Mouse (Mus musculus) liver, embryonic 12.5 days (tissue): ENCODE data around the gene Tom1. TPM values are rescaled to one million over a fixed set of nuclear protein-coding genes. Genes with fewer than 3 reads are reported as not detected.

Experiments
- ATAC-seq: fragments of 200-750 bp; cut with Nextera tagmentation; 2 replicates; pipeline ENCODE4 v1.8.0; 2017; ENCODE audit warnings: moderate number of reproducible peaks, mild to moderate bottlenecking, moderate library complexity
- H3K27ac ChIP-seq: fragments of 300-500 bp; sonication (generic); 2 replicates; pipeline ENCODE4 v1.5.1; 2016; ENCODE audit warnings: mild to moderate bottlenecking
- H3K27me3 ChIP-seq: fragments of 300-500 bp; sonication (generic); replicated peaks from 2 replicates; pipeline ENCODE4 v1.6.1; 2016; ENCODE audit warnings: mild to moderate bottlenecking, moderate library complexity
- H3K36me3 ChIP-seq: fragments of 300-500 bp; sonication (generic); 2 replicates; pipeline ENCODE4 v1.6.1; 2016; ENCODE audit warnings: mild to moderate bottlenecking, moderate library complexity
- H3K4me1 ChIP-seq: fragments of 300-500 bp; sonication (generic); 2 replicates; pipeline ENCODE4 v1.6.1; 2016
- H3K4me2 ChIP-seq: fragments of 300-500 bp; sonication (generic); 2 replicates; pipeline ENCODE4 v1.6.1; 2016; ENCODE audit warnings: mild to moderate bottlenecking, moderate library complexity
- H3K4me3 ChIP-seq: fragments of 300-500 bp; sonication (generic); 2 replicates; pipeline ENCODE4 v1.5.1; 2016; ENCODE audit warnings: mild to moderate bottlenecking, moderate library complexity
- H3K9ac ChIP-seq: fragments of 300-500 bp; sonication (generic); 2 replicates; pipeline ENCODE4 v1.6.1; 2016; ENCODE audit warnings: mild to moderate bottlenecking, moderate library complexity
- H3K9me3 ChIP-seq: fragments of 300-500 bp; sonication (generic); replicated peaks from 2 replicates; pipeline ENCODE4 v1.6.1; 2016; ENCODE audit warnings: mild to moderate bottlenecking, moderate library complexity
- WGBS: fragments of 180-500 bp; shearing (Covaris S2); methylation state at CpG from one replicate; pipeline ENCODE4 v1.1.7; 2016; ENCODE audit not compliant: insufficient replicate concordance; 5-methylcytosine and 5-hydroxymethylcytosine counted together
- polyA plus RNA-seq: library from polyadenylated mRNA; unstranded; fragments of >200 nt; fragmentation: Nextera tagmentation; extraction: Ambion mirVana; gene quantifications from 2 replicates; pipeline ENCODE4 v1.2.1, GENCODE M21; 2016

Gene Tom1
- 14.6 and 16.1 TPM in 2 replicates for polyA plus RNA-seq

DNA sequence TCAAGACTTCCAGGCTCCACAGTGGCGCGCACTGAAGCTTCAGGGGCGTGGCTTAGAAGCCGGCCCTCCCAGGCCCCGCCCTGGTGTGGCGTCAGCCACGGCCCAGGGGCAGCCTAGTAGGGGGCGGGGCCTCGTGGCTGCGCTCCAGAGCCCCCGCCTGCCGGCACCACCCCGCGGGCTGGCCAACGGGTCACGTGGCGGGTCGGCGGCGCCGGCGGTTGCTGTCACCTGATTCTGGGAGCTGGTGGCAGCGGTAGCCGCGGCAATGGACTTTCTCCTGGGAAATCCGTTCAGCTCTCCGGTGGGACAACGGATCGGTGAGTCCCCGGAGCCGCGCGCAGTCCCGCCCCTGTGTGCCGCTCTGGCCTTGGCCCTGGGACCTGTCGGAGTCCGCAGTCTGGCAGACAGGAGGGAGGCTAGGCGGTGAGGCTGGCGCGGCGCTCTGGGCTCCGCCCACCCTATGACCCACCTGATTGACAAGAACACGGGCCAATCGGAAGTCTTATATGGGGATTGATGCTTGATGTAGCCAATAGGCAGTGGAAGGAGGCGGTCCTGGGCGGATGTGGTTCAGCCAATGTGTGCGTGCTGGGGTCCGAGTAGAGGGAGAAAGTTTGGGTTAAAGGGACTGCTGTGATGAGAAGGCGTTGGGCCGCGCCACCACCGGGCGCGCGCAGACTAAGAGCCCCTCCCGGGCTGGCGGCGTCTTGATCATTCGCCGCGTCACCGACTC is at the start of gene Tom1:
Gene Tom1 (plus strand): TSS at position 195 of the 733 bp plus-strand sequence.
- Histone ChIP-seq H3K4me3 (peak within 1 kb of the TSS; percentile 70), H3K4me1 (peaks cover 23% of the 10 kb centered on the region), H3K9ac (peak within 1 kb of the TSS; percentile 74), H3K27ac (peak within 1 kb of the TSS; percentile 87), H3K27me3 (no peaks in the 10 kb centered on the region), H3K4me2 (peak within 1 kb of the TSS; percentile 91), H3K36me3 (peaks cover 32% of the 10 kb centered on the region), H3K9me3 (no peaks in the 10 kb centered on the region)
- peak; percentile 96 for ATAC-seq
- under 1% methylated on average over 62 of the region's 62 CpGs for WGBS

DNA sequence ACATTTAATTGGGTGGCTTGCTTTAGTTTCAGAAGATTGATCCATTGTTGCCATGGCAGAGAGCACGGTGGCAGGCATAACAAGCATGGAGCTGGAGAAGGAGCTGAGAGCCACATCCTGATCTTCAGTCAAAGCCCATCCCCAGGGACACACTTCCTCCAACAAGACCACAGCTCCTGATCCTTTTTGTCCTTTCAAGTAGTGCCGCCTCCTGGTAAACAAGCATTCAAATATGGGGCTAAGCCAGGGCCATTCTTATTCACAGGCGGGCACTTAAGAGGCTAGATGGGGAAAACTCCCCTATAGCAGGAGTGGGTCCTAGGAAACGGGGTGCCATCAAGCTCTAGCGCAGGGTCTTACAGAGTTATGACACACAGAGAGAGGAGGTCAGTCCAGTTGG is 46.1 kb upstream of the Tom1 start:
- no peak for ATAC-seq
- no peak overlapping the region for H3K4me3 ChIP-seq
- no peaks in the 10 kb centered on the region for H3K9me3 ChIP-seq
- H3K4me2 ChIP-seq = no peak overlapping the region
- no peak overlapping the region for H3K27ac ChIP-seq
- no peaks in the 10 kb centered on the region for H3K36me3 ChIP-seq
- 75% methylated on average over 5 of the region's 5 CpGs for WGBS
- no peaks in the 10 kb centered on the region for H3K4me1 ChIP-seq
- H3K9ac ChIP-seq = no peak overlapping the region
- H3K27me3 ChIP-seq = peaks cover 15% of the 10 kb centered on the region; the same call in 1 of the 2 replicates

DNA sequence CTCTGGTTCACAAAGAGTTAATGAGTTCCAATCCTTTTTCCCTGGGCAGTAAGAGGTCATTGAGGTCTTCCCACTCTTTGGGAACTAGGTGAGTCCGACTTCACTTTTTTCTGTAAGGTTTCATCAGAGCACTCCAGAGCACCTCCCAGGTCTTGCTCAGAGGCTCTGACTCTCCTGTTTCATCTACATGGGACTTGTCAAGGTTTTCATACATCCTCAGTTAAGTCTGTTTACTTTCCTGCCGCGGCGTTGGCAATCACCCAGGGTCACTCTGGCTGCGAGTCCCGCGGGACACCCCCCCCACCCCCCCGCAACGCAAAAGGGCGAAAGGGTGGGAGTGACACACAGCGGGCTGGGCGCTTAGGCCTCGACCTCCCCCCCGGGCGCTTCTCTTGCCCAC is 43.5 kb upstream of the Tom1 start:
- H3K4me3 ChIP-seq = no peak overlapping the region
- no peaks in the 10 kb centered on the region for H3K36me3 ChIP-seq
- 40% methylated on average over 15 of the region's 15 CpGs for WGBS
- H3K4me1 ChIP-seq = peaks cover 15% of the 10 kb centered on the region
- no peak for ATAC-seq
- H3K27ac ChIP-seq = no peak overlapping the region
- no peak overlapping the region for H3K9ac ChIP-seq
- H3K27me3 ChIP-seq = peaks cover 15% of the 10 kb centered on the region; the same call in 1 of the 2 replicates
- H3K4me2 ChIP-seq = peak overlapping the region; percentile 45
- no peaks in the 10 kb centered on the region for H3K9me3 ChIP-seq

DNA sequence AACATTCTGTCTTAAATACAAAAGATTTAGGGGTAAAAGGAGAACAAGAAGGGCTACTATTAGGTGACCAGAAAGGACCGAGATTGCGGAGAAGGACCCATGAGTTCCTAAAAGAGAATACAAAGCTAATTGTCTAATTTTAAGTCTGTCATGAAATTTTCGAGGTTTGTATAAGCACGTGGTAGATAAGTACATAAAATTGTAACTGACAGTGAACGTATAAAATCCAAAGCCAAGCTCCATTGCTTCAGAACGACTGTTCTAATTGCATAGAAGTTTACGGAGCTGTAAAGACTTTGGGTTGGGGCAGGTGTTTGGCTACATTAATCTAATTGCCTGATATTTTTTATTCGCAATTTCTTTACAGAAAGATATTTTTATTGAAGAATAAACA is 40.4 kb upstream of the Tom1 start, which contains the start of gene Hmgxb4:
Gene Hmgxb4 (plus strand): TSS at position 276 of the 394 bp plus-strand sequence.
- peaks cover 15% of the 10 kb centered on the region; the same call in 1 of the 2 replicates for H3K27me3 ChIP-seq
- WGBS = 13% methylated on average over 8 of the region's 8 CpGs
- H3K27ac ChIP-seq = peak within 1 kb of the TSS; percentile 93
- no peaks in the 10 kb centered on the region for H3K9me3 ChIP-seq
- H3K4me3 ChIP-seq = peak within 1 kb of the TSS; percentile 74
- ATAC-seq = no peak
- peaks cover 5% of the 10 kb centered on the region; the same call in 1 of the 2 replicates for H3K36me3 ChIP-seq
- peaks cover 17% of the 10 kb centered on the region for H3K4me1 ChIP-seq
- H3K9ac ChIP-seq = peak within 1 kb of the TSS; percentile 98
- H3K4me2 ChIP-seq = peak within 1 kb of the TSS; percentile 76

DNA sequence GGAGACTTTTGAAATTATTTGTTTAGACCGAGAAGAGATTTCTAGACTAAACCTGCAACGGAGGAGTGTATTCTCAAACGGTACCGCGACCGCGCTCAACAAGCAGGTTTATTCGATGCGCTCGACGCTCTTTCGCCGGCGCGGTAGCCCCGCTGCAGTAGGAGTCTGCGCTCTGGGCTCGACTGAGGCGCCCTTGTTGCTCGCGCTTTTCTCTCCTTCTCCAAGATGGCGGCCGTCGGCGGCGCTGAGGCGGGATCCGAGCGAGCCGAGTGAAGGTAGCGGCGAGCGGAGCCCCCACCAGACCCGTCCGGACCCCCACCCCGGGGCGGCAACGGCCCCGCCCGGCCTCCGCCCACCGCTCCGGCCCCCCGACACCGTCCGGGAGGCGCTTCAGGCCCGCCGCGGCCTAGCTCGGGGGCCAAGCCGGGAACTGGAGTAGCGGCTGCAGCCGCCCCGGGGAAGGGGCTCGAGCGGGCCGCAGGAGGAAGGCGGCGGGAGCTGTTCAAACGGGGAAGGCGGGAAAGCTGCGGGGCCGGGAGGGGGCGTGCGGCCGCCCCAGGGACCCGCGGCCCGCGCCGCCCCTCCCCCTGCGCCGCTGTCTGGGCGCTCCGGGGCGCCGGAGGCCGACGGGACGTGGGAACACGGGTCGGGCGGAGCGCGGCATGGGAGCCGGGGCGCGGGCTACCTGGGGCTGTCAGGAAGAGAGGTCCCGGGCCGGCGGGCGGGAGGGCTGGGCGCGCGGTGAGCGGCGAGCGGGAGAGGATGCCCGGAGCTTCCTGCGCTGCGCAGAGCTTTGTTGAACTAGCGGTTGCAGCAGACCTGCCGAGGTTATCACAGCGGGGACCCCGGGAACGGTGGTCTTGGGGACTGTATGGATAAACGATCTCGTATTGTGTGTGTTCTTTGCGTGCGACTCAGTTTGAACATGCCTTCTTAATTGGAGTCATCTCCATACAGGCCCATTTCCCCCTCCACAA is 39.7 kb upstream of the Tom1 start:
- H3K4me1 ChIP-seq = peaks cover 17% of the 10 kb centered on the region
- no peaks in the 10 kb centered on the region for H3K9me3 ChIP-seq
- peak overlapping the region; percentile 93 for H3K27ac ChIP-seq
- peaks cover 15% of the 10 kb centered on the region; the same call in 1 of the 2 replicates for H3K27me3 ChIP-seq
- peak overlapping the region; percentile 76 for H3K4me2 ChIP-seq
- peak; percentile 91 for ATAC-seq
- peak overlapping the region; percentile 98 for H3K9ac ChIP-seq
- peak overlapping the region; percentile 74 for H3K4me3 ChIP-seq
- H3K36me3 ChIP-seq = peaks cover 8% of the 10 kb centered on the region
- WGBS = under 1% methylated on average over 106 of the region's 111 CpGs

DNA sequence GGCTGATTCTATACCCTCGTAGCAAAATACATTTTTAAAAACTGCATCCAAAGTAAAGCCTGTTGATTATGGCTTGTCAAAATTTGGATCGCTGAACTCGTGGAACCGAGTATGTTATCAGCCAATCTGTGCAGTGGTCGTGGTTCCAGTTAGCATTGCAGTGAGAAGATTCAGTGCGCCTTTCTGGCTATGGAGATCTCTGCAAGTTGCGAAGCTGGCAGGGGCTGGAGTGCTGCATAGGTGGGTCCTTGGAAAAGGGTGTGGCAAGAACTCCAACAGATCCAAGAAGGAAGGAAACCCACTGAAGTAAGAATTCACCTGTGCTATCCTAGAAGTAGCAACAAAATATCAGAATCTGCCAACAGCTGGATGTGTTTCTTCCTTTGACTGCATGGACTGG is 39.0 kb upstream of the Tom1 start:
- 6% methylated on average over 7 of the region's 7 CpGs for WGBS
- peak overlapping the region; percentile 74 for H3K4me3 ChIP-seq
- peak overlapping the region; percentile 76 for H3K4me2 ChIP-seq
- no peaks in the 10 kb centered on the region for H3K9me3 ChIP-seq
- peak overlapping the region; percentile 98 for H3K9ac ChIP-seq
- peak overlapping the region; percentile 93 for H3K27ac ChIP-seq
- H3K4me1 ChIP-seq = peaks cover 17% of the 10 kb centered on the region
- peaks cover 16% of the 10 kb centered on the region for H3K36me3 ChIP-seq
- no peak for ATAC-seq
- peaks cover 11% of the 10 kb centered on the region; the same call in 1 of the 2 replicates for H3K27me3 ChIP-seq

DNA sequence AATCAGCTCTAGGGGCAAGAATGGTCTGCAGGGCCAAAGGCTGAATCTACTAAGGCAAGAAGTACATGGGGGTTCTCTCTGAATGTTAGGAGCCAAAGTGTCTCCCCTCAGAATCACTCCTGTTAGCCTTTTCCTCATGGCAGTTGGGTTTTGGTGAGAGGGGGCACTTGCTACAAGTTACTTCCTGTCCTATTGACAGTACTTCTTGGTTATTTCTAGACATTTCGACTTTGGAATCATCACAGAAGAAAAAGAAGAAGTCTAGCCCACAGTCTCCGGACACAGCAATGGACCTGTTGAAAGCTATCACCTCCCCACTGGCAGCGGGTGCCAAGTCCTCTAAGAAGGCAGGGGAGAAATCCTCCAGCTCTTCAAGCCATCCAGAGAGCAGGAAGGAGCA is 33.1 kb upstream of the Tom1 start:
- H3K4me3 ChIP-seq = no peak overlapping the region
- no peaks in the 10 kb centered on the region for H3K9me3 ChIP-seq
- H3K27me3 ChIP-seq = no peaks in the 10 kb centered on the region
- 62% methylated on average over 3 of the region's 3 CpGs for WGBS
- H3K9ac ChIP-seq = no peak overlapping the region
- no peak for ATAC-seq
- H3K36me3 ChIP-seq = peaks cover 64% of the 10 kb centered on the region
- H3K27ac ChIP-seq = no peak overlapping the region
- H3K4me1 ChIP-seq = no peaks in the 10 kb centered on the region
- H3K4me2 ChIP-seq = no peak overlapping the region

DNA sequence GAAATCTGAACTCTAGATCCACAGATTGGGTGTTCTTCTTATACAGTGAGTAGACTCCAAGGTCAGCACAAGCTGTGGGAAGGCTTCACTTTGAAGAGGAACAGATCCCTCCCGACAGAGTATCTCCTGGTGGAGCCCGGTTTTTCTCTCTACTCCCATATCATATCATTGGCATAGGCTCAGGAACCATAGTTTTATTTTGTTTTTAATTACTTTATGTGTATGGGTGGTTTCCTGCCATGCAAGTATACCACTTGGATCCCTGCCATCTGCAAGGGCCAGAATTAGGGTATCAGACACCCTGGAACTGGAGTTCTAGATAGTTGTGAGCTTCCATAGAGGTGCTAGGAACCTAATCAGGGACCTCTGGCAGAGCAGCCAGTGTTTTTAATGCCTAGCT is 24.7 kb upstream of the Tom1 start:
- H3K4me3 ChIP-seq = no peak overlapping the region
- WGBS = 76% methylated on average over 2 of the region's 2 CpGs
- H3K27ac ChIP-seq = no peak overlapping the region
- H3K4me1 ChIP-seq = peaks cover 4% of the 10 kb centered on the region
- no peaks in the 10 kb centered on the region for H3K9me3 ChIP-seq
- ATAC-seq = no peak
- H3K9ac ChIP-seq = no peak overlapping the region
- H3K36me3 ChIP-seq = peaks cover 65% of the 10 kb centered on the region
- no peak overlapping the region for H3K4me2 ChIP-seq
- H3K27me3 ChIP-seq = no peaks in the 10 kb centered on the region

DNA sequence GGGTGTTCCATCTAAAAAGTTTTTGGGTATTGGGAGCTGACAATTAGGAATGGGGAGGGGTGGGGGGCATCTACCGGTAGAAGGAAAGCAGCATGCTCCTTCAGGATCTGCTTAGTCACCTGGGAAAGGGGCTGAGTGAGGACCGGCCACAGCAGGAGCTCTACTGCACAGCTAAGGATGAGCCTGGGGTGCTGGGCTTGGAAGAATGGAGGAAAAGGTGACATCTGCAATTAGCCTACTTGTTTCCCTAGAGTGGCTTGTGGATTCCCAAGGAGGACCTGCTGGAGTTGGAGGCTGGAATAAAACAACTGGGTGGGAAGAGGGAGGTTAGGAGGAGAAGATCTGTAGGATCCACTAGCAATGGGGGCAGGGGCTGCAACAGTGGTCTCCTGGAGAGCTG is 19.9 kb upstream of the Tom1 start:
- H3K4me2 ChIP-seq = no peak overlapping the region
- H3K9me3 ChIP-seq = no peaks in the 10 kb centered on the region
- H3K9ac ChIP-seq = no peak overlapping the region
- no peaks in the 10 kb centered on the region for H3K27me3 ChIP-seq
- WGBS = 49% methylated on average over 2 of the region's 2 CpGs
- H3K4me1 ChIP-seq = peaks cover 43% of the 10 kb centered on the region
- peaks cover 34% of the 10 kb centered on the region for H3K36me3 ChIP-seq
- H3K27ac ChIP-seq = no peak overlapping the region
- no peak overlapping the region for H3K4me3 ChIP-seq
- no peak for ATAC-seq

DNA sequence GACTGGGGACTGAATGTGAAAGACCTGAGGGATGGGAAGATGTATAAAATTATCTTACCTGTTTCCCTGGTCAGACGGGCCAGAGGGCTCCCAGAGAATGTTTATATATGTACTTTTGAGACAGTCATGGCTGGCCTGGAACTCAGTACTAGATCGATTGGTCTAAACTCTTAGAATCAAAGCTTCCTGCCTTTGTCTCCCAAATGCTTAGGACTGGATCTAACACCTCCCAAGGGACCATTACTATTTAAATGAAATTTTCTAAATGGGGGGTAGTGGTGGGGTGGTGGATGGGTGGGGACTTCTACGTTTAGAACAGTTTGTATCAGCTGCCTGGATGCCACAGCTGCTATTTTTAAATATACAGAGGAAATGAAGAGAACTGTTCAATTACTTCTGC is 19.5 kb upstream of the Tom1 start:
- Histone ChIP-seq H3K4me3 (no peak overlapping the region), H3K4me2 (no peak overlapping the region), H3K4me1 (peaks cover 47% of the 10 kb centered on the region), H3K9me3 (no peaks in the 10 kb centered on the region), H3K27ac (no peak overlapping the region), H3K27me3 (no peaks in the 10 kb centered on the region), H3K9ac (no peak overlapping the region), H3K36me3 (peaks cover 33% of the 10 kb centered on the region)
- 75% methylated on average over 3 of the region's 3 CpGs for WGBS
- ATAC-seq = no peak

DNA sequence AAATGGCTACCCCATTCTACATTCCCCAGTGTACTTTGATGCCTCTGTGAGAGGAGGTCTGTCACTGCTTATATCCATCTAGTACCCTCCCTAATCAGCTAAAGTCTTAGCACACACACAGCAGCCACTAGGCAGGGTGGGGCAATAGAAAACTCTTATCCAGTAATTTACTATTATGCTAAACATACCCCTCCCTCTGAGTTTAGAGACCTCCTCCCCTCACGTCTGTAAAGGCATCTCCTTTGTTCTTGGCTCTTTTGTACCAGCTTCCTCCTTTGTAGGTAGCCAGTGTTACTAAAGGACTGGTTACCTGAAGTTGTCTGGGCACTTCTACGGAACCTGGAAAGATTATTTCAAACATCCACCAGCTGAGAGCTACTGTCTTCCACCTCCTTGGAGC is 17.5 kb upstream of the Tom1 start:
- Histone ChIP-seq H3K9me3 (no peaks in the 10 kb centered on the region), H3K9ac (no peak overlapping the region), H3K4me1 (peaks cover 47% of the 10 kb centered on the region), H3K27me3 (no peaks in the 10 kb centered on the region), H3K27ac (peak overlapping the region; percentile 73), H3K36me3 (peaks cover 34% of the 10 kb centered on the region), H3K4me2 (no peak overlapping the region), H3K4me3 (no peak overlapping the region)
- peak; percentile 91 for ATAC-seq
- WGBS = 45% methylated on average over 2 of the region's 2 CpGs

DNA sequence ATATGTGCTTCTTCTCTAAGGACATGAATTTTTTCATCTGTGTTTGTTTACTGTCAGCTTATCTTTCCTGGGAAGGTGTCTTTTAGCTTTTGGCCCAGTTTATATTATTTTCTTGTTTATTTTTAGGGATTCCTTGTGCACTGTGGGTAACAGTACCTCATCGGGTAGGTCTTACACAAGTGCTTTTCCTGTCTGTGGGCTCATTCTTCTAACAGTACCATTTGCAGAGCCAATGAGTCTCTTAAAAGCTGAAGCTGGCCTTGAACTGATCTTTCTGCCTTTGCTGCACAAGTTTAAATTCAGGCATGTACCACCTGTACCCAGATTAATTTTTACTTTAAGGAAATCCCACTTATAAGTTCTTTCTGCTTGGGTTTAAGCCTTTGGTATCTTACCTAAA is 17.1 kb upstream of the Tom1 start:
- no peaks in the 10 kb centered on the region for H3K27me3 ChIP-seq
- ATAC-seq = no peak
- no peaks in the 10 kb centered on the region for H3K9me3 ChIP-seq
- WGBS = 61% methylated on average over 1 of the region's 1 CpGs
- peak overlapping the region; percentile 73; the same call in 1 of the 2 replicates for H3K27ac ChIP-seq
- H3K4me2 ChIP-seq = no peak overlapping the region
- H3K9ac ChIP-seq = no peak overlapping the region
- peaks cover 38% of the 10 kb centered on the region for H3K36me3 ChIP-seq
- H3K4me1 ChIP-seq = peaks cover 47% of the 10 kb centered on the region
- H3K4me3 ChIP-seq = no peak overlapping the region
